Comparison of ENCODE assay signal across 8 mouse cellular contexts in genomic region chr2:127247592-127248333, GRCm38 (mm10). TPM values are rescaled to one million over a fixed set of nuclear protein-coding genes. Genes with fewer than 3 reads are reported as not detected.
A peak's percentile ranks its signal among the peaks of the same experiment; 100 is the strongest.
DNase-seq lines count a peak whose midpoint lies in the region; ATAC-seq and TF ChIP-seq lines count a peak whose summit lies in the region.

TSS of gene Ciao1 (minus strand) at chr2:127247816.
TSS of gene Tmem127 (plus strand) at chr2:127247908.

- peak within 1 kb of the TSS; percentile 83 for H3K9ac ChIP-seq in kidney, embryonic 14.5 days (ENCODE audit: low read depth, low read length)
- peak within 1 kb of the TSS; percentile 92 for H3K9ac ChIP-seq in limb, embryonic 15.5 days

- H3K4me3 ChIP-seq in bone marrow macrophage, adult 2 months (ENCODE audit: insufficient read depth, low read length): peak within 1 kb of the TSS; percentile 98
- peak within 1 kb of the TSS; percentile 91 for H3K4me3 ChIP-seq in embryonic fibroblast, embryonic 13.5 days (ENCODE audit: insufficient read depth, low read length)
- H3K4me3 ChIP-seq in kidney, embryonic 14.5 days (ENCODE audit: low read length): peak within 1 kb of the TSS; percentile 80
- peak within 1 kb of the TSS; percentile 86 for H3K4me3 ChIP-seq in limb, embryonic 15.5 days

- DNase-seq in A20 (ENCODE audit: low read depth, low spot score): peak; percentile 99
- peak; percentile 97 for DNase-seq in heart, adult 9 months (ENCODE audit: low spot score in 2 of 2)
- DNase-seq in monocyte, adult 2 months (ENCODE audit: low read depth in 1 of 2, low spot score in 2 of 2): peak; percentile 94 to 95
- DNase-seq in spleen, postnatal 36 days (ENCODE audit: low spot score in 2 of 2): peak; percentile 99

- H3K9me3 ChIP-seq in kidney, embryonic 14.5 days (ENCODE audit: control insufficient read depth, low read length): no peaks in the 10 kb centered on the region
- no peaks in the 10 kb centered on the region for H3K9me3 ChIP-seq in limb, embryonic 15.5 days

- peak within 1 kb of the TSS; percentile 60 for H3K27ac ChIP-seq in bone marrow macrophage, adult 2 months (ENCODE audit: insufficient read depth, low read depth, low read length)
- H3K27ac ChIP-seq in embryonic fibroblast, embryonic 13.5 days (ENCODE audit: insufficient read depth, low read length): peak within 1 kb of the TSS; percentile 58; the same call in 1 of the 2 replicates
- H3K27ac ChIP-seq in kidney, embryonic 14.5 days (ENCODE audit: low read depth, low read length): peak within 1 kb of the TSS; percentile 55; the same call in 1 of the 2 replicates
- peak within 1 kb of the TSS; percentile 79 for H3K27ac ChIP-seq in limb, embryonic 15.5 days

- ATAC-seq in kidney, embryonic 14.5 days (ENCODE audit: low FRiP score, low TSS enrichment): peak; percentile 98
- peak; percentile 98 for ATAC-seq in limb, embryonic 15.5 days (ENCODE audit: insufficient number of reproducible peaks, low FRiP score, low TSS enrichment, low read depth)

- H3K4me2 ChIP-seq in kidney, embryonic 14.5 days (replicated peaks; ENCODE audit: low read depth, low read length): peak within 1 kb of the TSS; percentile 96
- H3K4me2 ChIP-seq in limb, embryonic 15.5 days: peak within 1 kb of the TSS; percentile 92

- H3K27me3 ChIP-seq in kidney, embryonic 14.5 days (ENCODE audit: control insufficient read depth, insufficient read depth, low read length): no peaks in the 10 kb centered on the region
- no peaks in the 10 kb centered on the region for H3K27me3 ChIP-seq in limb, embryonic 15.5 days

- TF ChIP-seq POLR2A in bone marrow macrophage, adult 2 months (IDR thresholded peaks at IDR 0.05; ENCODE audit: borderline replicate concordance, low read depth, low read length): no peak
- TF ChIP-seq POLR2A in embryonic fibroblast, embryonic 13.5 days (IDR thresholded peaks at IDR 0.05; ENCODE audit: low read depth, low read length): peak; percentile 62

- H3K36me3 ChIP-seq in kidney, embryonic 14.5 days (ENCODE audit: control insufficient read depth, insufficient read depth, low read length): peaks cover 29% of the 10 kb centered on the region
- H3K36me3 ChIP-seq in limb, embryonic 15.5 days: peaks cover 38% of the 10 kb centered on the region

- under 1% methylated on average over 53 of the region's 53 CpGs for WGBS in kidney, embryonic 14.5 days
- WGBS in limb, embryonic 15.5 days: under 1% methylated on average over 53 of the region's 53 CpGs

- no peak for TF ChIP-seq CTCF in bone marrow macrophage, adult 2 months (IDR thresholded peaks at IDR 0.05; ENCODE audit: low read depth, low read length)
- no peak for TF ChIP-seq CTCF in embryonic fibroblast, embryonic 13.5 days (IDR thresholded peaks at IDR 0.05; ENCODE audit: borderline replicate concordance, insufficient read depth, low read length)

- peaks cover 36% of the 10 kb centered on the region for H3K4me1 ChIP-seq in bone marrow macrophage, adult 2 months (ENCODE audit: control insufficient read depth, insufficient read depth, low read length)
- H3K4me1 ChIP-seq in embryonic fibroblast, embryonic 13.5 days (ENCODE audit: control insufficient read depth, insufficient read depth, low read length): peaks cover 14% of the 10 kb centered on the region
- peaks cover 25% of the 10 kb centered on the region; the same call in 1 of the 2 replicates for H3K4me1 ChIP-seq in kidney, embryonic 14.5 days (ENCODE audit: control insufficient read depth, insufficient read depth, low read length)
- peaks cover 28% of the 10 kb centered on the region for H3K4me1 ChIP-seq in limb, embryonic 15.5 days

RNA-seq across cellular contexts. Expression of gene Ciao1, which starts in this region (rescaled TPM):
- 44.6 and 48.8 TPM in 2 replicates for polyA plus RNA-seq in bone marrow macrophage, adult 2 months (2012; ENCODE audit: insufficient read depth, insufficient read length, missing spikeins)
- 23.1 and 28.8 TPM in 2 replicates for polyA plus RNA-seq in embryonic fibroblast, embryonic 13.5 days (2011; ENCODE audit: insufficient read length, low read depth, missing spikeins)
- 60.1 and 62.5 TPM in 2 replicates for polyA plus RNA-seq in kidney, embryonic 14.5 days (2014; fragmentation: Nextera tagmentation; extraction: Ambion mirVana)
- 64.0 and 68.0 TPM in 2 replicates for polyA plus RNA-seq in limb, embryonic 15.5 days (2015; fragmentation: Nextera tagmentation; extraction: Ambion mirVana)

RNA-seq across cellular contexts. Expression of gene Tmem127, which starts in this region (rescaled TPM):
- polyA plus RNA-seq in bone marrow macrophage, adult 2 months (2012; ENCODE audit: insufficient read depth, insufficient read length, missing spikeins): 41.6 and 46.2 TPM in 2 replicates
- polyA plus RNA-seq in embryonic fibroblast, embryonic 13.5 days (2011; ENCODE audit: insufficient read length, low read depth, missing spikeins): 59.2 and 61.2 TPM in 2 replicates
- polyA plus RNA-seq in kidney, embryonic 14.5 days (2014; fragmentation: Nextera tagmentation; extraction: Ambion mirVana): 13.5 and 19.8 TPM in 2 replicates
- polyA plus RNA-seq in limb, embryonic 15.5 days (2015; fragmentation: Nextera tagmentation; extraction: Ambion mirVana): 32.8 and 34.5 TPM in 2 replicates

Comparison
In these comparisons a context has a peak if more than half of its experiments do, and no peak if none do; other contexts are left out.
1. Peak in every context shown above with its lines: DNase-seq, ATAC-seq, H3K4me3 ChIP-seq and H3K27ac ChIP-seq.